Mouse (Mus musculus) spleen, adult 2 months (tissue): ENCODE measurements around the gene Hoxc10.

Experiments used
- CTCF ChIP-seq: fragments of 200-500 bp; IDR thresholded peaks from 2 replicates; pipeline ENCODE4 v1.5.1; 2011; ENCODE audit warnings: mild to moderate bottlenecking, inconsistent platforms; ENCODE audit not compliant: insufficient read depth, insufficient read length, insufficient replicate concordance; ENCODE audit errors: extremely low read depth
- POLR2A ChIP-seq: fragments of 200-500 bp; IDR thresholded peaks from 2 replicates; pipeline ENCODE4 v1.6.1; 2011; ENCODE audit warnings: low read depth, low read length, inconsistent platforms

DNA sequence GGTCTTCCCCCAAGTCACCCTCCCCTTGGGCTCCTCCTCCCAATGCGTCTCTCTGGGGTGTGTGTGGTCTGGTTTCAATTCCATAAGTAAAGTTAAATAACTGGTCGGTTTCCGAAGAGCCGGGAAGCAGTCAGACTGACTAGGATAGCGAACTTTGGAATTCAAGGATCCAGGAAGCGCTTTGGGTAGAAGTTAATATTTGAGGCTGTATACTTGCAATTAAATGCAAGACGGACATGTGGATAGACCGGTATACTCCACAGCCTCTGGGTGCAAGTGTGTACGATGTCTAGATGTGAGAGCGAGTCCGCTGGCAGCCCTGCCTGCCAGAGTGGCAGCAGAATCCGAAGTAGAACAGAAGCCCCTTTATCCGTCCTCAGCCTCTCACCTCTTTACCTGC is 4.1 kb upstream of the Hoxc10 start:
- no peak for TF ChIP-seq CTCF
- TF ChIP-seq POLR2A, result no peak
